Mouse (Mus musculus): ENCODE measurements around the gene Olfr1368. TPM values are rescaled to one million over a fixed set of nuclear protein-coding genes. Genes with fewer than 3 reads are reported as not detected.

Olfr1368 gene
- not detected for polyA plus RNA-seq (2014; fragmentation: Illumina TruSeq; extraction: RNeasy Lipid Tissue Mini Kit (QIAGEN cat#74804); ENCODE audit: insufficient read depth, low read depth, low replicate concordance)

GRCm38 (mm10) chr13:21145767-21146166 lies at the start of gene Olfr1368:
Gene Olfr1368, minus strand, starts transcription at chr13:21145867.

GRCm38 (mm10) chr13:21179367-21179723 lies 33.7 kb upstream of the Olfr1368 start, which contains the start of gene Trim27:
Gene Trim27, plus strand, starts transcription at chr13:21179445.

GRCm38 (mm10) chr13:21129339-21129738 lies 16.3 kb downstream of the Olfr1368 start, which contains the start of gene Olfr263:
Gene Olfr263, plus strand, starts transcription at chr13:21129639.

GRCm38 (mm10) chr13:21111183-21111582 lies 34.5 kb downstream of the Olfr1368 start, which contains the start of gene Olfr1369-ps1:
Gene Olfr1369-ps1, plus strand, starts transcription at chr13:21111483.

Other genes with a start within 250 kb of the Olfr1368 start
- not detected for gene Olfr1370, start 70.9 kb downstream of the Olfr1368 start, polyA plus RNA-seq (2014; fragmentation: Illumina TruSeq; extraction: RNeasy Lipid Tissue Mini Kit (QIAGEN cat#74804); ENCODE audit: insufficient read depth, low read depth, low replicate concordance)
- not detected for gene Olfr1369-ps1, start 34.4 kb downstream of the Olfr1368 start, polyA plus RNA-seq (2014; fragmentation: Illumina TruSeq; extraction: RNeasy Lipid Tissue Mini Kit (QIAGEN cat#74804); ENCODE audit: insufficient read depth, low read depth, low replicate concordance)
- not detected for gene Olfr263, start 16.2 kb downstream of the Olfr1368 start, polyA plus RNA-seq (2014; fragmentation: Illumina TruSeq; extraction: RNeasy Lipid Tissue Mini Kit (QIAGEN cat#74804); ENCODE audit: insufficient read depth, low read depth, low replicate concordance)
- 29.6 TPM for gene Trim27, start 33.6 kb upstream of the Olfr1368 start, polyA plus RNA-seq (2014; fragmentation: Illumina TruSeq; extraction: RNeasy Lipid Tissue Mini Kit (QIAGEN cat#74804); ENCODE audit: insufficient read depth, low read depth, low replicate concordance)
- gene Gpx5, start 146.9 kb upstream of the Olfr1368 start, polyA plus RNA-seq (2014; fragmentation: Illumina TruSeq; extraction: RNeasy Lipid Tissue Mini Kit (QIAGEN cat#74804); ENCODE audit: insufficient read depth, low read depth, low replicate concordance) = not detected
- not detected for gene Gpx6, start 166.3 kb upstream of the Olfr1368 start, polyA plus RNA-seq (2014; fragmentation: Illumina TruSeq; extraction: RNeasy Lipid Tissue Mini Kit (QIAGEN cat#74804); ENCODE audit: insufficient read depth, low read depth, low replicate concordance)
- not detected for gene Olfr1367, start 201.0 kb upstream of the Olfr1368 start, polyA plus RNA-seq (2014; fragmentation: Illumina TruSeq; extraction: RNeasy Lipid Tissue Mini Kit (QIAGEN cat#74804); ENCODE audit: insufficient read depth, low read depth, low replicate concordance)
- gene Zscan12, start 217.0 kb upstream of the Olfr1368 start, polyA plus RNA-seq (2014; fragmentation: Illumina TruSeq; extraction: RNeasy Lipid Tissue Mini Kit (QIAGEN cat#74804); ENCODE audit: insufficient read depth, low read depth, low replicate concordance) = 4.6 TPM

Measured in lung, adult 10 weeks (tissue).